In genomic region chr12:8310992-8311391, GRCm38 (mm10) we compare ENCODE assay signal across 23 mouse cellular contexts. TPM values are rescaled to one million over a fixed set of nuclear protein-coding genes. Genes with fewer than 3 reads are reported as not detected.
DNase-seq lines count a peak whose midpoint lies in the region; ATAC-seq and TF ChIP-seq lines count a peak whose summit lies in the region.
"Had no signal": no experiment of that assay in that cellular context is flagged by ENCODE, and none has a peak within 500 bp of the region (broad histone marks: within the 10 kb centered on the region; RNA-seq: fewer than 3 reads in every experiment).

No protein-coding gene starts in this region.

- H3K36me3 ChIP-seq in kidney, embryonic 14.5 days (ENCODE audit: control insufficient read depth, insufficient read depth, low read length) = no peaks in the 10 kb centered on the region
- no peaks in the 10 kb centered on the region for H3K36me3 ChIP-seq in kidney, adult 2 months (ENCODE audit: control insufficient read depth, insufficient read depth, low read length)
- H3K36me3 ChIP-seq in midbrain, embryonic 16.5 days (ENCODE audit: control insufficient read depth, insufficient read depth, low read length) = no peaks in the 10 kb centered on the region
- H3K36me3 ChIP-seq in midbrain, postnatal 0 days (ENCODE audit: insufficient read depth, low read length) = no peaks in the 10 kb centered on the region
- no peaks in the 10 kb centered on the region for H3K36me3 ChIP-seq in hindbrain, embryonic 16.5 days (ENCODE audit: control insufficient read depth, insufficient read depth, low read length)
- H3K36me3 ChIP-seq in heart, embryonic 10.5 days = no peaks in the 10 kb centered on the region
- H3K36me3 ChIP-seq: heart, embryonic 12.5 days; midbrain, embryonic 15.5 days had no signal

- no peaks in the 10 kb centered on the region for H3K9me3 ChIP-seq in kidney, embryonic 14.5 days (ENCODE audit: control insufficient read depth, low read length)
- no peaks in the 10 kb centered on the region for H3K9me3 ChIP-seq in midbrain, embryonic 16.5 days (replicated peaks; ENCODE audit: control insufficient read depth, low read length, poor library complexity, severe bottlenecking)
- no peaks in the 10 kb centered on the region for H3K9me3 ChIP-seq in midbrain, postnatal 0 days (ENCODE audit: low read length)
- H3K9me3 ChIP-seq in hindbrain, embryonic 16.5 days (ENCODE audit: control insufficient read depth, low read length) = no peaks in the 10 kb centered on the region
- H3K9me3 ChIP-seq in heart, embryonic 10.5 days = no peaks in the 10 kb centered on the region
- H3K9me3 ChIP-seq: heart, embryonic 12.5 days; midbrain, embryonic 15.5 days had no signal

- DNase-seq in cerebellum, postnatal 10 days = peak; percentile 52 to 57
- DNase-seq in kidney, adult 2 months = no peak
- no peak for DNase-seq in midbrain, postnatal 0 days (ENCODE audit: low spot score)
- DNase-seq in heart, embryonic 10.5 days (ENCODE audit: low spot score) = no peak
- DNase-seq: cerebellum, adult 8-10 months; heart, postnatal 14 days; kidney, adult 9 months; liver; thymus, postnatal 4 days had no signal

- H3K27ac ChIP-seq in kidney, embryonic 14.5 days (ENCODE audit: low read depth, low read length) = no peak overlapping the region
- no peak overlapping the region for H3K27ac ChIP-seq in kidney, adult 2 months (ENCODE audit: insufficient read depth, low read depth, low read length)
- no peak overlapping the region for H3K27ac ChIP-seq in midbrain, embryonic 16.5 days (ENCODE audit: low read length)
- no peak overlapping the region for H3K27ac ChIP-seq in midbrain, postnatal 0 days (ENCODE audit: low read depth, low read length)
- H3K27ac ChIP-seq in hindbrain, embryonic 16.5 days (ENCODE audit: low read depth, low read length) = no peak overlapping the region
- H3K27ac ChIP-seq in heart, embryonic 10.5 days = no peak overlapping the region
- H3K27ac ChIP-seq: midbrain, embryonic 15.5 days had no signal

- TF ChIP-seq POLR2A in kidney, adult 2 months (IDR thresholded peaks at IDR 0.05; ENCODE audit: low read depth, low read length) = no peak

- no peak overlapping the region for H3K9ac ChIP-seq in kidney, embryonic 14.5 days (ENCODE audit: low read depth, low read length)
- H3K9ac ChIP-seq in midbrain, embryonic 16.5 days (ENCODE audit: low read depth, low read length) = no peak overlapping the region
- H3K9ac ChIP-seq in midbrain, postnatal 0 days (replicated peaks; ENCODE audit: low read length, poor library complexity, severe bottlenecking) = no peak overlapping the region
- peak overlapping the region; percentile 1; the same call in 1 of the 2 replicates for H3K9ac ChIP-seq in hindbrain, embryonic 16.5 days (ENCODE audit: low read depth, low read length)
- H3K9ac ChIP-seq: heart, embryonic 12.5 days; midbrain, embryonic 15.5 days had no signal

- H3K4me2 ChIP-seq in kidney, embryonic 14.5 days (replicated peaks; ENCODE audit: low read depth, low read length) = peak overlapping the region; percentile 22
- H3K4me2 ChIP-seq in midbrain, embryonic 16.5 days (ENCODE audit: low read length) = peak overlapping the region; percentile 0; the same call in 1 of the 2 replicates
- no peak overlapping the region for H3K4me2 ChIP-seq in midbrain, postnatal 0 days (ENCODE audit: low read depth, low read length, poor library complexity, severe bottlenecking)
- H3K4me2 ChIP-seq in hindbrain, embryonic 16.5 days (ENCODE audit: low read length) = peak overlapping the region; percentile 29; the same call in 1 of the 2 replicates
- H3K4me2 ChIP-seq: heart, embryonic 12.5 days; midbrain, embryonic 15.5 days had no signal

- no peak for TF ChIP-seq CTCF in kidney, adult 2 months (conservative IDR thresholded peaks at IDR 0.05; ENCODE audit: insufficient read depth, insufficient read length, low read depth, low read length)
- no peak for TF ChIP-seq CTCF in midbrain, postnatal 0 days (IDR thresholded peaks at IDR 0.05)

- ATAC-seq in cerebellum, adult (ENCODE audit: insufficient number of reproducible peaks, low FRiP score, low TSS enrichment) = no peak
- ATAC-seq in kidney, embryonic 14.5 days (ENCODE audit: low FRiP score, low TSS enrichment) = no peak
- ATAC-seq in midbrain, embryonic 16.5 days = no peak
- no peak for ATAC-seq in midbrain, postnatal 0 days (ENCODE audit: low FRiP score)
- ATAC-seq in hindbrain, embryonic 16.5 days = no peak
- ATAC-seq: inflammation-experienced regulatory T-cells, adult 6 months; lung, postnatal 0 days; midbrain, embryonic 15.5 days had no signal

- WGBS in kidney, embryonic 14.5 days = 33% methylated on average over 17 of the region's 17 CpGs
- 42% methylated on average over 17 of the region's 17 CpGs for WGBS in kidney, adult 2 months
- 33% methylated on average over 17 of the region's 17 CpGs for WGBS in midbrain, embryonic 16.5 days
- 32% methylated on average over 17 of the region's 17 CpGs for WGBS in midbrain, postnatal 0 days
- 32% methylated on average over 17 of the region's 17 CpGs for WGBS in hindbrain, embryonic 16.5 days
- 50% methylated on average over 17 of the region's 17 CpGs for WGBS in heart, embryonic 10.5 days

- no peak overlapping the region for H3K4me3 ChIP-seq in kidney, embryonic 14.5 days (ENCODE audit: low read length)
- H3K4me3 ChIP-seq in kidney, adult 2 months (ENCODE audit: insufficient read depth, low read depth, low read length) = no peak overlapping the region
- no peak overlapping the region for H3K4me3 ChIP-seq in midbrain, embryonic 16.5 days (ENCODE audit: low read depth, low read length)
- H3K4me3 ChIP-seq in midbrain, postnatal 0 days (ENCODE audit: low read depth, low read length) = no peak overlapping the region
- no peak overlapping the region for H3K4me3 ChIP-seq in hindbrain, embryonic 16.5 days (ENCODE audit: low read length)
- no peak overlapping the region for H3K4me3 ChIP-seq in heart, embryonic 10.5 days
- H3K4me3 ChIP-seq: heart, embryonic 12.5 days; midbrain, embryonic 15.5 days had no signal

- 0 out of 2 replicates have a peak, but pooled peaks cover under 1% of the 10 kb centered on the region for H3K27me3 ChIP-seq in kidney, embryonic 14.5 days (ENCODE audit: control insufficient read depth, insufficient read depth, low read length)
- 0 out of 2 replicates have a peak, but pooled peaks cover 2% of the 10 kb centered on the region for H3K27me3 ChIP-seq in kidney, adult 2 months (replicated peaks; ENCODE audit: control insufficient read depth, insufficient read depth, low read length)
- H3K27me3 ChIP-seq in midbrain, embryonic 16.5 days (ENCODE audit: control insufficient read depth, insufficient read depth, low read depth, low read length) = peaks cover 7% of the 10 kb centered on the region; the same call in 1 of the 2 replicates
- H3K27me3 ChIP-seq in midbrain, postnatal 0 days (ENCODE audit: insufficient read depth, low read length) = peaks cover 13% of the 10 kb centered on the region
- peaks cover 8% of the 10 kb centered on the region; the same call in 1 of the 2 replicates for H3K27me3 ChIP-seq in hindbrain, embryonic 16.5 days (replicated peaks; ENCODE audit: control insufficient read depth, insufficient read depth, low read length)
- H3K27me3 ChIP-seq in heart, embryonic 10.5 days (ENCODE audit: insufficient read depth, poor library complexity, severe bottlenecking) = peaks cover 33% of the 10 kb centered on the region

- H3K4me1 ChIP-seq in kidney, embryonic 14.5 days (ENCODE audit: control insufficient read depth, insufficient read depth, low read length) = peaks cover 4% of the 10 kb centered on the region; the same call in 1 of the 2 replicates
- no peaks in the 10 kb centered on the region for H3K4me1 ChIP-seq in kidney, adult 2 months (ENCODE audit: control insufficient read depth, insufficient read depth, low read length)
- peaks cover 14% of the 10 kb centered on the region for H3K4me1 ChIP-seq in midbrain, embryonic 16.5 days (ENCODE audit: control insufficient read depth, insufficient read depth, low read length)
- peaks cover 9% of the 10 kb centered on the region for H3K4me1 ChIP-seq in midbrain, postnatal 0 days (ENCODE audit: insufficient read depth, low read length)
- H3K4me1 ChIP-seq in hindbrain, embryonic 16.5 days (ENCODE audit: control insufficient read depth, insufficient read depth, low read depth, low read length) = peaks cover 17% of the 10 kb centered on the region
- peaks cover 12% of the 10 kb centered on the region for H3K4me1 ChIP-seq in heart, embryonic 10.5 days

RNA-seq across cellular contexts. Expression of gene Hs1bp3, which starts 2.2 kb away (rescaled TPM):
- 9.1 and 11.6 TPM in 2 replicates for polyA plus RNA-seq in kidney, embryonic 14.5 days (2014; fragmentation: Nextera tagmentation; extraction: Ambion mirVana)
- 25.3 and 27.7 TPM in 2 replicates for polyA plus RNA-seq in kidney, adult 2 months (2012; rRNA removed)
- polyA plus RNA-seq in midbrain, embryonic 16.5 days (2015; fragmentation: Nextera tagmentation; extraction: Ambion mirVana) = 8.4 and 8.9 TPM in 2 replicates
- 5.9 and 8.3 TPM in 2 replicates for total RNA-seq in midbrain, postnatal 0 days (2014; rRNA removed)
- 5.1 and 5.4 TPM in 2 replicates for polyA plus RNA-seq in midbrain, postnatal 0 days (2015; fragmentation: Nextera tagmentation; extraction: Ambion mirVana)
- 10.1 and 10.6 TPM in 2 replicates for polyA plus RNA-seq in hindbrain, embryonic 16.5 days (2015; fragmentation: Nextera tagmentation; extraction: Ambion mirVana)
- 15.2 and 19.8 TPM in 2 replicates for polyA plus RNA-seq in heart, embryonic 10.5 days (2016; fragmentation: Nextera tagmentation; extraction: Ambion mirVana)

RNA-seq across cellular contexts. Expression of gene Gdf7, which starts 9.2 kb away (rescaled TPM):
- polyA plus RNA-seq in kidney, embryonic 14.5 days (2014; fragmentation: Nextera tagmentation; extraction: Ambion mirVana) = 0.99 and 1.3 TPM in 2 replicates
- 1.1 and 1.5 TPM in 2 replicates for polyA plus RNA-seq in kidney, adult 2 months (2012; rRNA removed)
- 0.15 and 0.16 TPM in 2 replicates for polyA plus RNA-seq in midbrain, embryonic 16.5 days (2015; fragmentation: Nextera tagmentation; extraction: Ambion mirVana)
- total RNA-seq in midbrain, postnatal 0 days (2014; rRNA removed) = 4.7 TPM in 1 of 2 replicates, not detected in the other
- 0.11 and 0.12 TPM in 2 replicates for polyA plus RNA-seq in midbrain, postnatal 0 days (2015; fragmentation: Nextera tagmentation; extraction: Ambion mirVana)
- 0.28 and 0.29 TPM in 2 replicates for polyA plus RNA-seq in hindbrain, embryonic 16.5 days (2015; fragmentation: Nextera tagmentation; extraction: Ambion mirVana)
- 0.10 and 0.13 TPM in 2 replicates for polyA plus RNA-seq in heart, embryonic 10.5 days (2016; fragmentation: Nextera tagmentation; extraction: Ambion mirVana)
- total RNA-seq: common myeloid progenitor, adult 5-6 weeks; gastrocnemius, adult 8-10 months; granulocyte monocyte progenitor cell, adult 5-6 weeks; MEL had no signal
- polyA plus RNA-seq: inflammation-experienced regulatory T-cells, adult 6 months; liver, embryonic 16.5 days; lung, postnatal 0 days; small intestine, adult 2 months had no signal

Comparison
In these comparisons a context has a peak if more than half of its experiments do, and no peak if none do; other contexts are left out.
1. DNase-seq: peak in cerebellum, postnatal 10 days (2 of 2); none in kidney, adult 2 months (single experiment), midbrain, postnatal 0 days (single experiment) and heart, embryonic 10.5 days (single experiment).